Mouse (Mus musculus): ENCODE results near the gene Fto.

The Fto gene

DNA sequence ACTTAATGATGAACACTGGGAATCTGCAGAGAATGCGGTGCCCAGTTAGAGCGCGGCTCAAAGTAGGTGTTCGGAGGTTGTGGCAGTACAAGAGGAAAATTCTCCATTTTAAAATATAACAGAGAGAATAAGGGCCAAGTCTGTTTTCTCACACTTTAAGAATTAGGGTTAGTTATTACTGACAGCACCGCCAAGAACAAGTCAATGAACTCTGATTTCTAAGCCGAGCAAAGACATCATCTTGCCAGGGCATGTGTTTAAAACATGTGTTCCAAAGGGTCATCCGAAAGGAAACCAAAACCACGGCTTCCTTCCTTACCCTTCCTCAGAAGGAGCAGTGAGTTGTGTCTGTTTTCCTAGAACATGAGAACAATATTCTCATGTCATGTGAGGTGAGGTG, 226.3 kb downstream of the Fto start:
- in situ Hi-C loops (cut with MboI; ENCODE audit: unreplicated experiment in 2 of 2) = loop anchor here in 1 of 2 experiments (10.0 kb wide), 1 partner anchor 1465 kb away; no protein-coding TSS in a partner anchor

DNA sequence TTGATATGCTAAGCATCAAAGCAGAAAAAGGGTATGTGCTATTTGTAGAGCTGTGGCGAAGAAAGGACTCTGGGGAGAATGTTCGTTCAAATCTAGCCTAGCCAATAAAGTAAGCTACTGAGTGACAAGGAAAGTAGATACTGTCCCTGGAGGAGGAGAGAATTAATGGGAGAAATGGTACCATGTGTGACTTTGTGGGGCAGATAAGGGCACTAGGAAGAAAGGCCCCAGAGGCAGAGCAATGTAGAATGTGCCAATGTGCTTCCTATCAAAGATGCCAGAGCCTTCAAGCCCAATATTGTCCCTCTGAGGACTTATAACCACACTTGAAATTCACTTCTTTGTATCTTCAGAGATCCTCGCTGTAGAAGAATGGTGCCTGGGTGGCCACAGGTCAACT, 227.9 kb downstream of the Fto start:
- in situ Hi-C loops (cut with MboI; ENCODE audit: unreplicated experiment in 2 of 2) = no loop called here

DNA sequence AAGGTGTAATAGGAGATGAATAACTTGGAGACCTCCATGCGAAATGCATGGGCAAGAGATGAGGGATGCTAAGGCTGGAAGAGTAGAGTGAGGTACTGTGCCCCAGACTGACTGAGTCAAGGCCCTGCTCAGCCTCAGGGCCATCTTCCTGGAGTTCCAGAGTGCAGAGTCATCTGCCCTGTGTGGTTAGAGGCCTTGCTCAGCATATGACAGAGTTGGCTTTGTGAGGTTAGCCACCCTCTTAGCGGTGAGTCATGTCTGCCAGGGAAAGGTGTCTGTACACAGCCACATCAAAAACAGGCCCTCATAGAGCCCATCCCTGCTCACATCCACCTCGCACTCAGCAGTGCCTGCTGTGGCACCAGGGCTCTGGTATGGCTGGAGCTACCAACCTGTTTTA, 232.2 kb downstream of the Fto start:
- in situ Hi-C loops (cut with MboI; ENCODE audit: unreplicated experiment in 2 of 2) = no loop called here

DNA sequence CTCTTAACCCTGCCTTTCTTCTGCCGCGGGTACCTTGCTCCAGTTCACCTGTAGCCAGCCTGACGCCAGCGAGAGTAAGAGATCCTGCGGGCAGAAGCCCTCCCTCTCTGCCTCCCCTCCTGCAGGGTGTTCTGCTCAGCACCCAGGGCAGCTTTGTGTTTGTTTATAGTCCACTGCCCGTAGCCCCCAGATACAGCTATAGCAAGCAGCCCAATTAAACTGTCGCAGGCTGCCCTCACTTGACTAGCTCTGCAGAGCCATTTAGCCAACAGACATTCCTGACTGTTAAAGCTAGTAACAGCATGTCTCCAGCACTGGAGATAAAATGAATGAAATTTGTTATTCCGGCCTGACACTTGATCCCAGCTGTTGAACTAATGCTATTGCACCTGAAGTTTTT, 233.3 kb downstream of the Fto start:
- in situ Hi-C loops (cut with MboI; ENCODE audit: unreplicated experiment in 2 of 2) = no loop called here

DNA sequence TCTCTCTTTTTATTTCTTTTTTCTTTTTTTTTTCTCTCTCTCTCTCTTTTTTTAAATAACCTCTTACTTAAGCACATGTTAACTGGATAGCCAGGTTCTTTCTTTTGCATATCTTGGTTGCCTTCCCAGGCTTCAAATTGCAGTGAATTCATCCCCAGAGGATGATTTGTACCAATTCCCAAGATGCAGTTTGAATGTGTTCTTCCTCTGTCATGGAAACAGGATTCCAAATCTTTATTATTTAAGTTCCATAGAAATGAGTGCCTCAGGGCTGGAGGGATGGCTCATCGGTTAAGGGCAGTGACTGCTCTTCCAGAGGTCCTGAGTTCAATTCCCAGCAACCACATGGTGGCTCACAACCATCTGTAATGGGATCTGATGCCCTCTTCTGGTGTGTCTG, 236.8 kb downstream of the Fto start:
- in situ Hi-C loops (cut with MboI; ENCODE audit: unreplicated experiment in 2 of 2) = no loop called here

DNA sequence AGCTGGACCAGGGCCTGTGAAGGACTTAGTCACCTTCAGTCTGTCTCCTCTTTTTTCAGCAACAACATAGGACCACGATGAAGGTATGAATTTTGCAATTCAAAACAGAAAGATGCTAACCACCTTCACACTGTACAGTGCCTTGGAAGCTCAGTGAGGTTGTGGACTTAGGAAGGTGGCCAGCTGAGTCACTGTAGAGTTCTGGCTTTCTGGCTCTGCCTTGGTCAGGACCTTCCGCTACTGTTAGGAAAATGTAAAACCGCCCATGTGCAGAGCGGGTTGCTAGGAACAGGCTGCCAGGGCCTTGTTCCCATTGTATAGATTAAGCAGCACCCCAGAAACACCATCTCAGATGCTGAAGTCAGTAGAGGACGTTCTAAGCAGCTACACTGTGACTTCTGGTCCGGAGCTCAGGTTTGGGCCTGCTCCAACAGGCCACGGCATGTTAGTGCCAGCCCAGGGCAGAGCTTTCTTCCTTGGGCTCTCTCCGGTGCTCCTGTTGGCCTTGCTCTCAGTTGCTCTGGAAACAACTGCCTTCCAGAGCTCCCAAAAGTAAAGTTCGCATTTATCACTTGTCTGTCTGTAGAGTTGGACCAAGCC, 237.9 kb downstream of the Fto start:
- in situ Hi-C loops (cut with MboI; ENCODE audit: unreplicated experiment in 2 of 2) = no loop called here

DNA sequence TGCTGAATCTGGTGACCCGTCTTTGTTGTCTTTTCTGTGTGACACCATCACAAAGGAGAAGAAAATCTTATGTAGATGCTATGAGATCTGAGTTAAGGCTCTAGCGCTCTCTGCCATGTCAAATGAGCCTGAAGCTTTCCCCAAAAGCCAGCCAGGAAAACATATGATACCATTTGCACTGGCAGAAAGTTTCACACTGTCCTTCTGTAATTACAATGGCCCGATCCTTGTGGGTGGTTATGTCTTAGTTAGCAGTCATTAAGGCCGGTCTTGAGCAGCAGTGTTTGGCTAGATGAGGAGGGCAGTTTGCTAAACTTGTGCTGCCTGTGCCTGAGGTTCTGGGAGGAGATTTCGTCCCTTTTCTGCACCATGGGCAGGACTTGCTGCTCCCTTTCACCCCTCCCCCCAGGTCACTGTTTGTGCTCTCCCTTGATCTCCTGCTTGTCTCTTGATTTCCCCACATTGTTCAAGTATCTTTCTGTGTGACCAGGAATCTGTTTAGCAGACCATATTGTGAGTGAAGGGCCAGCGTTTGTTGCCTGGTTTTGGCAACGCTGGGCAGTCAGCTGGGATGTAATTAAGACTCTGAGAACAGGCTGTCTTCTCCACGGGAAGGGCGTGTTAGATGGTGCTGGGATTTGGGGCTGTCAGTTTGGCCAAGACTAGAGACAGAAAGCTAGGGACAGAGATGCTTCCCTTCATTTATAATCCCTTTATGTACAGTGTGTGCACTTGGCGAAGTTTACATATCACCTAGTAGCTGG, 238.6 kb downstream of the Fto start:
- in situ Hi-C loops (cut with MboI; ENCODE audit: unreplicated experiment in 2 of 2) = no loop called here

DNA sequence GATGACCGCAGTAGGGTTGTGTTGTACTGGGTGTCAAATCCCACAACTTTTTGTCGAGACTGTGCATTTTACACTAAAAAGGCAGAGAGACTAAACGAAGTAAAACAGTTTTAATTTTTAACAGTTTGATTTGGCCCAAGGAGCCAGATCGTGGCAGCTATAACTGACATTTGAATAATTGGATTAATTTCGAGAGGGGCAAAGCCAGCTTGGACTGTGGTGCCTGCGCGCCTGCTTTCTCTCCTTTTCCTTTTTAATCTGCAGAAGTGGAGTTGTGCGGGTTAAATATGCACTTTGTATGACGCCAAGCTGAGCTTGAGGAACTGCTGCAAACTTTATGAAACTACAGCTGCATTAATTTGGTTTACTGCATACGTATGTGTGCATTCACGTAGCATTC, 239.3 kb downstream of the Fto start:
- in situ Hi-C loops (cut with MboI; ENCODE audit: unreplicated experiment in 2 of 2) = no loop called here

DNA sequence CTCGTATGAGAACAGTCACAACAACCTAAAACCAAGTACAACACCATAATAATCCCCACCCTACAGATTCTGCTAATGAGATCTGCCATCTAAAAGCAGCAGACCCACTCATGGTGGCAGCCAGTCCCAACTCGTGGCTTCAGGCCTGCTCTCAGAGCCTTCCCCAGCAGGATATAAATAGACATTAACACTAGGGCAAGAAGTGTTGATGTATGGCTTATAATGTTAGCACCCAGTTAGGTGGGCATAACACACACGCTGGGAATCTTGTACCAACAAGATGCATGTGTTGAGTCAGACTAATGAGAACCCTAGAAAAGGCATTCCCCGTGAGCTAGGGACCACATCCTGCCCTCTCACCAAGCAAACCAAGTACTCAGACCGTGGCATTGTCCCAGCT, 240.1 kb downstream of the Fto start:
- in situ Hi-C loops (cut with MboI; ENCODE audit: unreplicated experiment in 2 of 2) = no loop called here

DNA sequence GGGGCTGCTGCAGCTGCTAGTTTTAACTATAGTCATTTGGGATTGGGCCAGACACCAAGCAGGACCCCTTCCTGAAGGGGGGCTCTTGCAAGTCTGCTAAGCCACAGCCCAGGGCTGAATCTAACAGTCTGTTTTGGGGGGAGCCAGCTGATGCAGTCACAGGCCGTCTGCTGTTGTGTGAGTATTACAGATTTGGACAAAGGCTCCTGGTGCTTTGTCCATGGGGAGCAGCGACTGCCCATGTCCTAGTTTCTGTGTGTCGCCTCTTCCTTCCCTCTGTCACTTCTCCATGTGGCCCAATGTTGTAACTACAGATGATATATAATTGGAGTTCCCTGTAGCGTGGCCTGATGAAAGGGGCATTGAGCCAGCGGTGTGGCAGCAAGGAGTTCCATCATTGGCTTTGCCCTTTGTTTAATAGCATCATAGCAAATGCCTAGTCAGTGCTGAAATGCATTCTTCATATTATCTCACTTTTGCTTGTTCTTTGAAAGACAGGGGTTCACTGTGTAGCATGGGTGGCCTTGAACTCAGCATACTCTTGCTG, 243.8 kb downstream of the Fto start:
- in situ Hi-C loops (cut with MboI; ENCODE audit: unreplicated experiment in 2 of 2) = no loop called here

DNA sequence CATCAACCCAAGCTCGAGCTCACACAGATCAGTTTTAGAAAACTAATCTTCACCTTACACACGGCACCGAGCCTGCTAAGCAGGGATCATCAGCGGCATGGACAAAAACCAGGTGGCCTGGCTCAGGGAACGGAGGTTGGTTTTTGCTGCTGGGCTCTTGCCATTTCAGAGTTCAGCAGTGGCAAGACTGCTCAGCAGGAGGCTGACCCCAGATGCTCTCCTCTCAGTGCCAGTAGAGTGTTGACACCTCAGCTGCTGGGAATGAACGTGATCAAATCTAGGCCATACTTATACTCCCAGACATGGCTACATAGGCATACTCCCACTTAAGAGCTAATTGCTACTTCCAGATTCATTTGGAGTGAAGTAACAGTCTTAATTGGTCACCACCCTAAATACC, 245.1 kb downstream of the Fto start:
- in situ Hi-C loops (cut with MboI; ENCODE audit: unreplicated experiment in 2 of 2) = no loop called here

DNA sequence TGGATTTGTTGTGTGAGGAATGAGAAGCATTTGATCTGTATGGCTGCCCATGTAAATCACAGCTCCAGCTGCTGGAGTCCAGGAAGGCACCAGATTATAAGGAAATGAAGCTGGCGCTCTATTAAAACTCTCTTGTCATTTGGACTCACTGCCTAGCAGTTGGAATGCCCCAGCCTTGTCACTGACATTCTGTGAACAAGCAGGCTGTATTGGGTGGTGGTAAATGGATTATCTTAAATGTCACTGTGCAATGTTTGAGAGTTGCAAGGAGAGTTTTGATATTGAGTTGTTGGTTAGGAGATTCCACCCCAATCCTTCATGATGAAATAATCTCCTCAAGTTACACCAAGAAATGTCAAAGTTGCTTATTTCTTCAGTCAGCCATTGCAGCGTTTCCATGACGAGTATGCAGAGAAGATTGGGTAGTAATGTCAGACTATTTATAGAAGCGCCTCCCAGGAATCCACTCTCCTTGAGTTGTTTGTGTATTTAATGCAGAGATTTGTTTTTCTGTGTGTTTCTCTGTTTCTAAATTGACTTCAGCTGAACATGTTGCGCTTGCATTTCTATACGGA, 246.8 kb downstream of the Fto start:
- in situ Hi-C loops (cut with MboI; ENCODE audit: unreplicated experiment in 2 of 2) = no loop called here

DNA sequence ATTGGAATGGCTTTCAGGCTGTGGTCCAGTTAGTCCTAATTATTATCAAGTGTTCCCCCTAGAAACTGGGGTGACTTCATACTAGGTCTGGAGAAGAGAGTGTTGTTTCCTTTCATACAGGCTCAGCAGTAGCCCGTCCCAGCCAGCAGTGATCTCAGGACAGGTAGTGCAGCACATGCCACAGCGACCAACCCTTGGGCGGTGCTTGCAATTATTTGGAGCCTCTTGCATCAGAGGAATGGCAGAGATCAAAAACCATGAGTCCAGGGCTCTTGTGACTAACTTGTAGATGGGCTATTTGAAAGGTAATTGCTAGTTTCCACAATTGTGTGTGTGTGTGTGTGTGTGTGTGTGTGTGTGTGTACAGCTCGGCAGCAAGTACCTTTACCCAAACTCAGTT, 247.9 kb downstream of the Fto start:
- in situ Hi-C loops (cut with MboI; ENCODE audit: unreplicated experiment in 2 of 2) = no loop called here

DNA sequence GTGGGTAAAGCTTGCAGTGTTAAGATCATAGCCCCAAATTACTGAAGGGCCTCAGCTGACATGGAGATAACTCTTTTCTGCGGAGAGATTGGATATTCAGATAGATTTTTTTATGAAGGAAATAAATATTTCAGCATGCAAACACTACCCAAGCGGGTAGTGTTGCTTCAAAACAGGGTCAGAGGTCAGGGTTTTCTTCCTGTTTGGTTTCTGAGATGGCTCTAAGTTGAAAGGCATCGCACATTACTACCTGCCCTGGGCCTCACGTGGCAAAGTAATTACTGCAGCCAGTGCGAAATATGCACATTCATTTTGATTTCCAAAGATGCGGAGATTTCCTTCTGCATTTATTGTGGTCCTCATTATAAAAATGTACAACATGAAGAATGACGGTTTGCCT, 249.3 kb downstream of the Fto start:
- in situ Hi-C loops (cut with MboI; ENCODE audit: unreplicated experiment in 2 of 2) = no loop called here

DNA sequence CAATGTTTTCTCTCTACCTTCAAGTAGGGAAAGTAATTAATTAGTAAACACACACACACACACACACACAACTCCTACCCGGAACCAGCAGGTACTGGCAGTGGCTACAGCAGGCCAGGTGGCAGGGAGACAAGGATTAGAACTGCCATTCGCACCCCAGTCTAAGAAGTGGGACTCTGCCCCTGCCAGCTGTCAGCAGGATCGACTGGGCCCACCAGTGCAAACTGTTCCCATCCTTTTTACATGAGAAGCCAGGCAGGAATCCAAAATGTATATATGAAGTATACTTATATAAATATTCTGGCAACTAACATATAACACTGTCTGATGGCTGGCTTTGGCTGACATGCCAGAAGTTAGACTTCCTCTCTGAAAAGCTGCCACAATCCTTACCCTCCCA, 250.0 kb downstream of the Fto start:
- in situ Hi-C loops (cut with MboI; ENCODE audit: unreplicated experiment in 2 of 2) = no loop called here

DNA sequence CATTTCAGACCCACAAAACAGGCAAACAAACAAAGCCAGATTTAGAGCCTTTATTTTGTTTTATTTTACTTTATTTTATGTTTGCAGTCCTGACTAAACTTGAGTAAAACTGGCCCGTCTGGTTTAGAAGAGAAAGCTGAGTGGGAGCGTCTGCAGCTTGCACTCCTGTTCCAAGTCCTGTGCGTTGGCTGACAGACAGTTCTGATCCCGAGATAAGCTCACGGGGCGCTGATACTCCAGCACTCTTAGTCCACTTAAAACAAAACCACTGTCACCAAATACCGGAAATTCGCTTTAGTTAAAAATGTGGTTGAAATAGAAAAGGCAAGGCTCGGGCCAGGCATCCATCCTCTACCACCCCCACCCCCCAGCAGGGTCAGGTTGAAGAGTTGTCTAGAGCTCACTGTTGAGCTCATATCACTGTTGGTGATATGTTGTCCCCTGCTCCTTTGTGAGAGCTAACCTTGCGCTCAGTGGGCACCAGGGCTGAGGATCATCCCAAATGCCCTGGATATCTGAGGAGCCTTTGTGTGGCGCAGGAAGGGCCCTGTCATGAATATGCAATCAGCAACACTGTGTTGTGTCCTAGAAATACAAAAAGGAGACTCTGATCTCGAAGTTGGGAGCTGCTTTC, 252.7 kb downstream of the Fto start:
- in situ Hi-C loops (cut with MboI; ENCODE audit: unreplicated experiment in 2 of 2) = no loop called here

DNA sequence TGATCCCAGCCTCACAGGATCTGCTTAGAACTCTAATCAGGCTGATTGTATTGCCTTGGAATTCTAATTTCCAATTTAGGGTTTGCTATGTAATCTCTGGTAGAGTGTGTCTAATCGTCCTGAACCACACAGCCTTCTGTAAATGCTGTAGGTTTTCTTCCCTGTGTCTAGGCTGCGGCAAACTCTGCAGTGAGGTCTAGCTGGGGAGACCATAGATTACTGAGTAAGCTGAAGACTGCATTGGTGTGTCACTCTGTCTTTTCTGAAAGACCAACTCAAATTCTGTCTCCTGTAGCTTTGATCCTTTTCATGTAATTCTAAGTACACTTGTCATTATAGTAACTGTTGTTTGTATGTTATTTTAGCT, 253.2 kb downstream of the Fto start:
- in situ Hi-C loops (cut with MboI; ENCODE audit: unreplicated experiment in 2 of 2) = no loop called here

DNA sequence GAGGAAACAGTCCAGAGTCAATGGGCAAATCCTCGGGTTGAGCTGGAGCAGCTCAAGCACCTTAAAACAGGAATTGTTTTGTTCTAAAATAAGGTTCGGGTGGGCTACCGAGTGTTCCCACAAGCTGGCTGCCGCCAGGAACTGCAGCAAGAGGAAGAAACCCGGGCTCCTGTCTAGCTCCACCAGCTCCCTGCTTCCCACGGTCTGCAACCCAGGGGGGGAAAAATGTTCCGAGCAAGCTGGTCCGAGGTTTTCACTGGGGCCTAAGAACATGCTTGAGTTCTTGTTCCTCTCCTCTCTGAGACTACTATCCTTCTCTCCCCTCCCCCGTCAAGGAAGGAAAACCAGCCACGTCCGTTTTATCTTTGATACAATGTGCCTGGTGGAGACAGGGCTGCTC, 256.5 kb downstream of the Fto start:
- in situ Hi-C loops (cut with MboI; ENCODE audit: unreplicated experiment in 2 of 2) = no loop called here

DNA sequence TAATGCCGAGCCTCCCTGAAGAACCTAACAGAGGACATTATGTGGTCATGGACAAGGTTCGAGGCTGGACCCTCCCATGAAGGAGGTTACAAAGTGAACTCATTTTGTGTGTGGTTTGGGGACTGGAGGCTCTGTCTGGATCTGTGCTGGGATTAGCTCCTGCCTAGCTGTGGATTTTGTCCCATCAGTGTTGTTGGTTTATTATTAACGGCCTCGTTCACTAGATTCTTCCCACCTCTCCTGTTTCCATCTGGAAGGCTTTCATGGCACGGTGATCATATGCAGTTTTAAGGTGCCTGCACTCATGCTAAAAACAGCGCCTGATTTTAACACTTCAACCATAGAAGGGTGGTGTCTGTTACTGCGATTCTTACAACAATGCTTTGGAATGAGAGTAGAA, 257.5 kb downstream of the Fto start:
- in situ Hi-C loops (cut with MboI; ENCODE audit: unreplicated experiment in 2 of 2) = no loop called here

DNA sequence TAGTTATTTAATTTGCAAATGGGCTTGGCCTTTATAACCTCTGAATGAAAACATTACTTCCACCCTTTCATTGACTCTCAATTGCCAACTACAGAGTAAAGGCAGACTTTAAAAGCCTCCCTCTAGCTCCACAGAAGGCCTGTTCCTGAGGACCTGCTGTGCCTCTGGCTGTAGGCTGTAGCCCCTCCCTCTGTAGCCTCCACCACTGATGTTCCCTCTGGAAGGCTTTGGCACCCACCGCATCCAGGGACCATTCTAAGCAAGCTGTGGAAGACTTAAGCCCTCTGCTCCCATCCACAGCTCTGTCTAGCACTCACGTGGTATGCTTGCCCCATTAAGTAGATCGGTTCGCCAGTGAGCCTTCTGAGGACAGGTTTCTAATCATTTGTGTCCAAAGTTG, 258.7 kb downstream of the Fto start:
- in situ Hi-C loops (cut with MboI; ENCODE audit: unreplicated experiment in 2 of 2) = no loop called here

DNA sequence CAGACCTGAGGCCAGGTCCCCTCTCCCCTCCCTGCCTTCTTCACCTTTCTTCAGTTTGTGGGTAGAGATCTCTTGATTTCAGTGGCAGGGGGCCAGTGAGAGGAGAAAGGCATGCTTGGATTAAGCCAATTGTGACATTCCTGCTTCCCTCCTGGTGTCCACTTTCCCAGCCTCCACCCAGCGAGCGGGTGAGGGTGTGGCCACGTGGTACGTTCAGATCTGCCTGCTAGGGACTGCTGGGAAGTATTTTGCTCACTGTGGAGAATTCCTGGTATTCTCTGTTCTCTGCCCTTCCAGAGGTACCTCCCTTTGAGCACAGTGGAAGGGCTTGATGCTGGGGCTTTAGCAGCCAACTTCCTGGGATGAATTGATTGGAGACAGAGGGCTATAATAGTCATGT, 259.3 kb downstream of the Fto start:
- in situ Hi-C loops (cut with MboI; ENCODE audit: unreplicated experiment in 2 of 2) = no loop called here

DNA sequence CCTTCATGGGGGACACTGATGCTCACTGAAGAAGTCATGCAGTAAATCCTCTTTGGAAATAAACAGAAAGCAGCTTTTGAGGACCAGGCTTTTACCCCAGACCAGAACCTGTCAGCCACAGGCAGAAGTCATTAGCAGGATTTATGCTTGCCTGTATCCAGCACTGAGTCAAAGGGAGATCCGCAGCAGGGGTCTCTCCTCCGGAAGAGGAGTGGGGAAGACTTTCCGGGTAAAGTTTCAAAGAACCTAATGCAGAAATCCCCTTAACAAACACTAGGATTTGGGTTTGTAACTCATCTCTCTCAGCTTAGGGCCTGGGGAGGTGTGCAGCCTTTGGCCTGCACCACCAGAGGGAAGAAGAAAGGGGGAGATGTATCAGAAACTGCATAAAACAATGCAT, 262.3 kb downstream of the Fto start:
- in situ Hi-C loops (cut with MboI; ENCODE audit: unreplicated experiment in 2 of 2) = no loop called here
